Mouse (Mus musculus) WW6 (cell line): ENCODE results near the gene Sox8.

Source experiments
- DNase-seq: peaks from one replicate; pipeline ENCODE4 v3.0.0-alpha.2; 2013; ENCODE audit warnings: low read depth, low spot score

The Sox8 gene

GRCm38 (mm10) chr17:25555666-25556629, 14.5 kb downstream of the Sox8 start:
- no peak for DNase-seq

GRCm38 (mm10) chr17:25555159-25555558, 15.3 kb downstream of the Sox8 start:
- no peak for DNase-seq

GRCm38 (mm10) chr17:25551313-25551712, 19.2 kb downstream of the Sox8 start:
- DNase-seq = no peak

- no peak for DNase-seq
Measured at GRCm38 (mm10) chr17:25550020-25550419, 20.5 kb downstream of the Sox8 start.

GRCm38 (mm10) chr17:25547026-25547425, 23.5 kb downstream of the Sox8 start:
- DNase-seq = no peak

GRCm38 (mm10) chr17:25541768-25542167, 28.7 kb downstream of the Sox8 start:
- DNase-seq = no peak

- DNase-seq = no peak
Measured at GRCm38 (mm10) chr17:25540731-25541130, 29.8 kb downstream of the Sox8 start.

- no peak for DNase-seq
Measured at GRCm38 (mm10) chr17:25538945-25539875, 31.3 kb downstream of the Sox8 start.

GRCm38 (mm10) chr17:25530357-25531022, 40.0 kb downstream of the Sox8 start:
- no peak for DNase-seq

GRCm38 (mm10) chr17:25522080-25522479, 48.4 kb downstream of the Sox8 start:
- DNase-seq = no peak

GRCm38 (mm10) chr17:25520492-25520891, 50.0 kb downstream of the Sox8 start:
- DNase-seq = no peak

GRCm38 (mm10) chr17:25519511-25519910, 51.0 kb downstream of the Sox8 start:
- no peak for DNase-seq

- no peak for DNase-seq
Measured at GRCm38 (mm10) chr17:25518144-25518543, 52.3 kb downstream of the Sox8 start.

- no peak for DNase-seq
Measured at GRCm38 (mm10) chr17:25516315-25516714, 54.2 kb downstream of the Sox8 start.
